Mouse (Mus musculus): Measurements from ENCODE around the gene Rftn2.

GRCm38 (mm10) chr1:55179917-55180566 is 46.5 kb downstream of the Rftn2 start:
- TF ChIP-seq GATA1 (IDR thresholded peaks at IDR 0.05; ENCODE audit: low read length), result no peak
- no peak for TF ChIP-seq TAL1 (IDR thresholded peaks at IDR 0.05; ENCODE audit: low read length)

Measured in erythroblast, embryonic 14.5 days (primary cell).